Mouse (Mus musculus) induced T-regulatory cell, adult 2 months (primary cell): ENCODE measurements at regions not wholly inside any gene's neighbourhood (a gene's known extent, or its start where the extent isn't known, plus 50 kb on each side); places are given as distances from the start of the nearest gene placed in this dataset.

ENCODE experiments used
- DNase-seq: peaks from one replicate; pipeline ENCODE4 v3.0.0-alpha.2; 2012; ENCODE audit warnings: low read depth

- DNase-seq = no peak
Measured at GRCm38 (mm10) chr12:9438575-9439161, 131.2 kb upstream of the Osr1 start.

DNA sequence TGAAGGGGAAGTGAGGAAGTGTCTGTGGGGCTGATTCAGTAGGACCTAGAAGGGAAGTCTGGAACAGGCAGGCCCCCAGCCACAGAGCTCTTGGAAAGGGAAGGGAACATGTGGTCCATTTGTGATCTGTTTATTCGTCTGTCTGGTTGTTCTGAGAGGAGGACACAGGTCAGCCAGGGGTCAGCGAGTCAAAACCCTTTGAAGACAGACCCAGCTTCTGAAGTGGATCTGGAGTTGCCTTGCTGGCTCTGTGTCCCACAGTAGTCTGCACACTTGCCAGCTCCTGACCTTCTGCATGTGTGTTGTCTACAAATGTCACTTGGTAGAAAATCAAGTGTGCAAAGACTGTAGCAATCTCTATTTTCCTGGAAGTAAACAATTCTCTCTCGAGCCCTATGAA lies 119.3 kb upstream of the Osr1 start:
- no peak for DNase-seq

DNA sequence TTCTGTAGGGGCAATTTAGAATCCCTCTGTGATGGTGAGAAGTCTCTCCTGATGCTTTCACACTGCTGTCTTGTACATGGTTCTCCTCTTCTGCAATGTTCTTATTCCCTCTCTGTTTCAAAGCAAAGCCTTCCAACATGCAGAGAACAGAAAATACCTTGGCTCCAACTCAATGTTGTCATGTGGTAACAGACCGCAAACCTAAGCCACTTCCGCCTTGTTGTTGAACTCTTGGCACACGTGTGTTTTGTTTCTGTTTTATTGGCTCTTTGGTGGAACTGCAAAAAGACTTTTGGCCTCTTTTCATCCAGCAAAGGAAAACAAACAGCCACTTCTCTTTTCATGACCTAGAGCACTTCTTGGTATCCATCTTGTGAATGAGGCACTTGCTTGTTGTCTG lies 109.7 kb upstream of the Osr1 start:
- no peak for DNase-seq

- DNase-seq = no peak
Measured at GRCm38 (mm10) chr12:9469655-9470470, 100.1 kb upstream of the Osr1 start.

- DNase-seq = no peak
Measured at GRCm38 (mm10) chr12:9475836-9476235, 94.1 kb upstream of the Osr1 start.

- DNase-seq = no peak
Measured at GRCm38 (mm10) chr12:9478201-9478600, 91.7 kb upstream of the Osr1 start.

DNA sequence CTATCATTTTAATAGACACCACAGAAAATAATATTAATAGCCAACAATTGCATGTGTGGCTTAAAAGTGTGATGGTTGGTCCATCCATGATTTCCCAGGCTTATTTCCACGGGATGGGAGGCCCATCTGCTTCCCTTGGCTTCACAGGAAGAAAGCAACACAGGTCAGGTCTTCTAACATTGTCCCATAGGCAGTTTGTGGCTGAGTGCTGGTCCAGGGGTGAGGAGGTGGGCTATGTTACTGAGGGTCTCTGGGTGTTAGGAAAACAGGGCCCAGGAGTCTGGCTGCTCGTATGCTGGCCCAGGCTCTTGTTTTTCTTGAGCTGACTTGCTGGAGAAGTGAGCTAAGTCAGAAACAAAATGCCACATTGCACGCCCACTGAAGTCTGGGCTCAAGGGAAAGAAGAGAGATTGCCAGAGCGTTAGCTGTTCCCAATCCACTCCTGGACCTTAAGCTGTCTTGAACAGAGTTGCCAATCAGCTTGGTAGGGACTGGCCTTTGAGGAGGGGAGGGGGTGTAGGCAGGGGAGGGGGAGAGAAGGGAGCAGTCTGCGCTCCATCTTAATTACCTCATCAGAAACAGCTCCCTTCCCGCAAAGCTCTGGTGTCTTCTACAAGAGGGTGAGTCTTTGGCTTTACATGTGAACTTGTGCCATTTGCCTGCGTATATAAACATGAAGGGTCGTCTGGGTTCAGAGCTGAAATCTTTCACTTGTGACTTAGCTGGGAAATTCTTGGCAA lies 82.1 kb upstream of the Osr1 start:
- DNase-seq = no peak

- no peak for DNase-seq
Measured at GRCm38 (mm10) chr12:9513926-9514325, 56.0 kb upstream of the Osr1 start.

- DNase-seq = no peak
Measured at GRCm38 (mm10) chr12:9518782-9519181, 51.1 kb upstream of the Osr1 start.

GRCm38 (mm10) chr12:9519346-9519745 lies 50.6 kb upstream of the Osr1 start:
- DNase-seq = no peak
